Comparison of ENCODE assay signal across 8 mouse cellular contexts in the genomic region with DNA sequence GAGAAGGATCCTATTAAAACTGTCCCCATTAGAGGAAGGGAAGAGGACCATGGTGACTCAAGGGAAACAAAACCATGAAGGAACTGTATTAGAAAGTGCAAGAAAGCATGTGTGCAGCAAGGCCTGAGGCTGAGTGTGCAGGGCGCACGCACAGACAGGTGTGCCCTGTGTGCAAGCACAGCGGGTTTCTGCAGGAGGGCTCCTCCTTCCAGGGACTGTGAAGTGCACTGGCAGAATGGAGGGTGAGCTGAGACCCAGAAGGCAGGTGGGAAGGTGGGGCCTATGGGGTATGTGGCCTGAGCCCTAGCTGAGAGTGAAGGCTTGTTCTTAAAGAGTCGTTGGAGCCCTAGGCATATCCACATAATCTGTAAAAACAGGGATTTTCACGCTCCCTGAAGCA. TPM values are rescaled to one million over a fixed set of nuclear protein-coding genes. Genes with fewer than 3 reads are reported as not detected.
A peak's percentile ranks its signal among the peaks of the same experiment; 100 is the strongest.
DNase-seq lines count a peak whose midpoint lies in the region; ATAC-seq and TF ChIP-seq lines count a peak whose summit lies in the region.
"Had no signal": no experiment of that assay in that cellular context is flagged by ENCODE, and none has a peak within 500 bp of the region (broad histone marks: within the 10 kb centered on the region; RNA-seq: fewer than 3 reads in every experiment).

No protein-coding gene starts in this region.

- no peak for ATAC-seq in lung, embryonic 14.5 days (ENCODE audit: insufficient read depth)
- ATAC-seq in liver, embryonic 16.5 days (ENCODE audit: low read depth), result no peak

- peaks cover 18% of the 10 kb centered on the region for H3K36me3 ChIP-seq in lung, embryonic 14.5 days (ENCODE audit: insufficient read depth)
- H3K36me3 ChIP-seq in hindbrain, embryonic 10.5 days, result peaks cover 43% of the 10 kb centered on the region
- H3K36me3 ChIP-seq in liver, embryonic 16.5 days (ENCODE audit: control insufficient read depth, insufficient read depth), result no peaks in the 10 kb centered on the region

- intact Hi-C loops in gastrocnemius, postnatal 36 days (cut with DNase I), result no loop called here

- no peaks in the 10 kb centered on the region for H3K9me3 ChIP-seq in lung, embryonic 14.5 days (ENCODE audit: low read depth, low read length)
- no peaks in the 10 kb centered on the region for H3K9me3 ChIP-seq in hindbrain, embryonic 10.5 days
- no peaks in the 10 kb centered on the region for H3K9me3 ChIP-seq in liver, embryonic 16.5 days (replicated peaks; ENCODE audit: control insufficient read depth, low read length)

- peak overlapping the region; percentile 72 for H3K4me2 ChIP-seq in lung, embryonic 14.5 days
- peak overlapping the region; percentile 40 for H3K4me2 ChIP-seq in liver, embryonic 16.5 days (ENCODE audit: low read depth, low read length)

- WGBS in lung, embryonic 14.5 days, result 54% methylated on average over 5 of the region's 5 CpGs
- 58% methylated on average over 5 of the region's 5 CpGs for WGBS in hindbrain, embryonic 10.5 days
- 53% methylated on average over 5 of the region's 5 CpGs for WGBS in liver, embryonic 16.5 days (ENCODE audit: insufficient replicate concordance)

- no peaks in the 10 kb centered on the region for H3K27me3 ChIP-seq in lung, embryonic 14.5 days (ENCODE audit: insufficient read depth, low read length)
- H3K27me3 ChIP-seq in hindbrain, embryonic 10.5 days (ENCODE audit: insufficient read depth, poor library complexity, severe bottlenecking), result no peaks in the 10 kb centered on the region; the same call in 1 of the 2 replicates
- H3K27me3 ChIP-seq in liver, embryonic 16.5 days (ENCODE audit: control insufficient read depth, insufficient read depth, low read depth, low read length), result peaks cover 42% of the 10 kb centered on the region

- H3K27ac ChIP-seq in lung, embryonic 14.5 days (ENCODE audit: low read depth), result peak overlapping the region; percentile 94
- H3K27ac ChIP-seq in hindbrain, embryonic 10.5 days, result peak overlapping the region; percentile 99
- H3K27ac ChIP-seq in liver, embryonic 16.5 days (ENCODE audit: low read length), result no peak overlapping the region
- H3K27ac ChIP-seq: macrophage had no signal

- TF ChIP-seq CTCF in lung, embryonic 14.5 days (IDR thresholded peaks at IDR 0.05; ENCODE audit: low read depth), result no peak

- peaks cover 14% of the 10 kb centered on the region for H3K4me1 ChIP-seq in lung, embryonic 14.5 days (ENCODE audit: insufficient read depth)
- H3K4me1 ChIP-seq in hindbrain, embryonic 10.5 days (replicated peaks), result peaks cover 49% of the 10 kb centered on the region
- no peaks in the 10 kb centered on the region; the same call in 1 of the 2 replicates for H3K4me1 ChIP-seq in liver, embryonic 16.5 days (ENCODE audit: control insufficient read depth, low read depth, low read length)

- no peak for DNase-seq in lung, embryonic 14.5 days
- no peak for DNase-seq in lung, postnatal 14 days
- no peak for DNase-seq in hindbrain, embryonic 10.5 days (ENCODE audit: low spot score)
- peak; percentile 25 to 50 for DNase-seq in thymus, postnatal 36 days
- no peak for DNase-seq in right cerebral cortex, postnatal 36 days (ENCODE audit: low spot score in 2 of 2)
- no peak for DNase-seq in gastrocnemius, postnatal 36 days

- peak overlapping the region; percentile 80 for H3K4me3 ChIP-seq in lung, embryonic 14.5 days (ENCODE audit: low read depth, low read length)
- peak overlapping the region; percentile 97 for H3K4me3 ChIP-seq in hindbrain, embryonic 10.5 days
- no peak overlapping the region; the same call in 1 of the 2 replicates for H3K4me3 ChIP-seq in liver, embryonic 16.5 days (ENCODE audit: low read depth, low read length)

- H3K9ac ChIP-seq in lung, embryonic 14.5 days, result peak overlapping the region; percentile 89; the same call in 1 of the 2 replicates
- no peak overlapping the region for H3K9ac ChIP-seq in liver, embryonic 16.5 days (ENCODE audit: low read depth, low read length)

RNA-seq across cellular contexts. Expression of a gene that starts 1.9 kb away (rescaled TPM):
- 69.7 and 75.7 TPM in 2 replicates for polyA plus RNA-seq in lung, embryonic 14.5 days (2014; fragmentation: Nextera tagmentation; extraction: Ambion mirVana)
- polyA plus RNA-seq in hindbrain, embryonic 10.5 days (2016; fragmentation: Nextera tagmentation; extraction: Ambion mirVana), result 104 and 106 TPM in 2 replicates
- 12.0 and 14.3 TPM in 2 replicates for polyA plus RNA-seq in liver, embryonic 16.5 days (2015; fragmentation: Nextera tagmentation; extraction: Ambion mirVana)
- 1 to 10 TPM; 2.7 to 3.0 TPM for total RNA-seq in gastrocnemius, postnatal 36 days (2021)

Comparison
In these comparisons a context has a peak if more than half of its experiments do, and no peak if none do; other contexts are left out.
1. DNase-seq: peak in thymus, postnatal 36 days (2 of 2); none in lung, embryonic 14.5 days (single experiment), lung, postnatal 14 days (single experiment), hindbrain, embryonic 10.5 days (single experiment), right cerebral cortex, postnatal 36 days (0 of 2) and gastrocnemius, postnatal 36 days (0 of 2).